ENCODE assay signal across 8 mouse cellular contexts in the genomic region with DNA sequence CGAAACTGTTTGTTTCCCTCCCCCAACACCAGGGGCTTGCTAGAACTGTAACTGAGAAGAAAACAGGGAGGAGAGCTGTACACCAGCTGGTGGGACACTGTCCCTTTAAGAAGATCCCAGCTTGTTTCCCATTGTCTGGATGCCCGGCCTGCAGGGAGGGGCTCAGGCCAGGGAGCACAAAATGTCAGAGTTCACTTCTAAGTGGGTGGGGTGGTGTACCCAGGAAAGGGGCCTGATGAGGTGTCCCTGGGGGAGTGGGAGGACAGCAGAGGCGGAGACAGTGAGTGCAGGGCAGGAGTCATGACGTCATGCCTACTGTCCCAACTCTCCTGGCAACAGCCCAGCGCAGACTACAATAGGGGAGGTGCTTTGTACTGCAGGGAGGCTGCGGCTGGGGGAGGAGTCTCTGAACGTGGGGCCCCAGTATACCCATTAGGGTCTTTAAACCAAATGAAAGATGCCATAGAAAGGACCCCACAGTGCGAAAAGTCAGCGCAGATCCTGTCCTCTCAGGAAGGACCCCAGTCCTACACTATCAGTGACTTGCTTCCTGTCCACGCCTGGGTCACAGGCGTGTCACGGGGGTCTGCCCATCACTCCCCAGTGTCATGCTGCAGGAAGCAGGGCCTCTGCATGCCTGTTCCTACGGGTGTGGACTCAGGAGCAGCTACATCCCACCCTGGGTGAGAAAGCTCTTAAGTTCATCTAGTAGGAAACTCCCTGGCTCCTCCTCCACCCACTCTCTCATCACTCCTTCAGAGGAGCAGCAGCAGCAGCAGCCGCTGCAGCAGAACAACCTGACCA. TPM values are rescaled to one million over a fixed set of nuclear protein-coding genes. Genes with fewer than 3 reads are reported as not detected.
A peak's percentile ranks its signal among the peaks of the same experiment; 100 is the strongest.
DNase-seq lines count a peak whose midpoint lies in the region; ATAC-seq lines count a peak whose summit lies in the region.

No protein-coding gene starts in this region.

- peaks cover 16% of the 10 kb centered on the region for H3K4me1 ChIP-seq in limb, embryonic 12.5 days (replicated peaks)
- H3K4me1 ChIP-seq in midbrain, embryonic 12.5 days, result peaks cover 44% of the 10 kb centered on the region

- no peak; the same call in 1 of the 2 replicates for ATAC-seq in cerebellum, adult (ENCODE audit: insufficient number of reproducible peaks, low FRiP score, low TSS enrichment)
- ATAC-seq in limb, embryonic 12.5 days (ENCODE audit: insufficient number of reproducible peaks, insufficient read depth, low FRiP score, low TSS enrichment, low read depth), result peak; percentile 78
- ATAC-seq in midbrain, embryonic 12.5 days (ENCODE audit: low FRiP score, low read depth), result peak; percentile 91

- peak overlapping the region; percentile 82 for H3K27ac ChIP-seq in limb, embryonic 12.5 days
- H3K27ac ChIP-seq in midbrain, embryonic 12.5 days (replicated peaks), result peak overlapping the region; percentile 92

- H3K27me3 ChIP-seq in limb, embryonic 12.5 days, result no peaks in the 10 kb centered on the region; the same call in 1 of the 2 replicates
- H3K27me3 ChIP-seq in midbrain, embryonic 12.5 days, result 0 out of 2 replicates have a peak, but pooled peaks cover 7% of the 10 kb centered on the region

- WGBS in limb, embryonic 12.5 days, result 9% methylated on average over 14 of the region's 14 CpGs
- WGBS in midbrain, embryonic 12.5 days, result 2% methylated on average over 14 of the region's 14 CpGs

- no peaks in the 10 kb centered on the region for H3K9me3 ChIP-seq in limb, embryonic 12.5 days
- H3K9me3 ChIP-seq in midbrain, embryonic 12.5 days, result no peaks in the 10 kb centered on the region

- H3K9ac ChIP-seq in limb, embryonic 12.5 days (replicated peaks), result peak overlapping the region; percentile 32
- peak overlapping the region; percentile 63 for H3K9ac ChIP-seq in midbrain, embryonic 12.5 days (replicated peaks)

- H3K4me3 ChIP-seq in limb, embryonic 12.5 days (replicated peaks), result peak overlapping the region; percentile 32
- peak overlapping the region; percentile 35 for H3K4me3 ChIP-seq in midbrain, embryonic 12.5 days

- H3K4me2 ChIP-seq in limb, embryonic 12.5 days, result peak overlapping the region; percentile 62
- peak overlapping the region; percentile 63 for H3K4me2 ChIP-seq in midbrain, embryonic 12.5 days (replicated peaks)

- DNase-seq in cerebellum, adult 8-10 months, result peak; percentile 33
- peak; percentile 84 for DNase-seq in embryo, embryonic 9.5 days (ENCODE audit: extremely low spot score)
- DNase-seq in heart, adult 8-10 months (ENCODE audit: low spot score), result peak; percentile 91
- peak; percentile 75 for DNase-seq in kidney, adult 18-20 months
- peak; percentile 43 for DNase-seq in right cerebral cortex, postnatal 4 days

- H3K36me3 ChIP-seq in limb, embryonic 12.5 days, result peaks cover 27% of the 10 kb centered on the region
- peaks cover 22% of the 10 kb centered on the region for H3K36me3 ChIP-seq in midbrain, embryonic 12.5 days

RNA-seq across cellular contexts. Expression of gene Limk1, which starts 12.2 kb away (rescaled TPM):
- 1 to 10 TPM; 3.8 to 5.1 (median 4.0) TPM for total RNA-seq in heart, adult 8-10 months (2022)
- 10.0 and 10.6 TPM in 2 replicates for polyA plus RNA-seq in limb, embryonic 12.5 days (2016; fragmentation: Nextera tagmentation; extraction: Ambion mirVana)
- 16.7 and 17.7 TPM in 2 replicates for polyA plus RNA-seq in midbrain, embryonic 12.5 days (2016; fragmentation: Nextera tagmentation; extraction: Ambion mirVana)

RNA-seq across cellular contexts. Expression of gene Eif4h, which starts 36.9 kb away (rescaled TPM):
- 100 to 1,000 TPM; 124 to 141 (median 129) TPM for total RNA-seq in heart, adult 8-10 months (2022)
- 523 and 531 TPM in 2 replicates for polyA plus RNA-seq in limb, embryonic 12.5 days (2016; fragmentation: Nextera tagmentation; extraction: Ambion mirVana)
- 441 and 455 TPM in 2 replicates for polyA plus RNA-seq in midbrain, embryonic 12.5 days (2016; fragmentation: Nextera tagmentation; extraction: Ambion mirVana)

Comparison
In these comparisons a context has a peak if more than half of its experiments do, and no peak if none do; other contexts are left out.
1. DNase-seq: peak in every context shown above with its lines; median percentile 91 in heart, adult 8-10 months; 84 in embryo, embryonic 9.5 days; 75 in kidney, adult 18-20 months; 43 in right cerebral cortex, postnatal 4 days; 33 in cerebellum, adult 8-10 months.